Mouse (Mus musculus) forebrain, embryonic 11.5 days (tissue): Measurements from ENCODE around the gene Csk. TPM values are rescaled to one million over a fixed set of nuclear protein-coding genes. Genes with fewer than 3 reads are reported as not detected.

ENCODE experiments used
- ATAC-seq: fragments of 200-750 bp; cut with Nextera tagmentation; replicated peaks from 2 replicates; pipeline ENCODE4 v1.8.0; 2017; ENCODE audit warnings: moderate TSS enrichment; ENCODE audit not compliant: low FRiP score
- DNase-seq: peaks from one replicate; pipeline ENCODE4 v3.0.0-alpha.2; 2017; ENCODE audit warnings: low spot score
- H3K27ac ChIP-seq: fragments of 300-500 bp; sonication (generic); 2 replicates; pipeline ENCODE4 v1.5.1; 2014; ENCODE audit warnings: low read depth, low read length
- H3K27me3 ChIP-seq: fragments of 300-500 bp; sonication (generic); 2 replicates; pipeline ENCODE4 v1.6.1; 2014; ENCODE audit warnings: mild to moderate bottlenecking, low read length, mixed read lengths; ENCODE audit not compliant: control insufficient read depth, insufficient read depth
- H3K36me3 ChIP-seq: fragments of 300-500 bp; sonication (generic); 2 replicates; pipeline ENCODE4 v1.6.1; 2014; ENCODE audit warnings: mild to moderate bottlenecking, low read length, moderate library complexity, mixed read lengths; ENCODE audit not compliant: control insufficient read depth, insufficient read depth
- H3K4me1 ChIP-seq: fragments of 300-500 bp; sonication (generic); replicated peaks from 2 replicates; pipeline ENCODE4 v1.6.1; 2014; ENCODE audit warnings: low read length, mixed read lengths; ENCODE audit not compliant: control insufficient read depth, insufficient read depth
- H3K4me2 ChIP-seq: fragments of 300-500 bp; sonication (generic); 2 replicates; pipeline ENCODE4 v1.6.1; 2014; ENCODE audit warnings: low read depth, mild to moderate bottlenecking, low read length, moderate library complexity, mixed read lengths; ENCODE audit not compliant: severe bottlenecking
- H3K4me3 ChIP-seq: fragments of 300-500 bp; sonication (generic); 2 replicates; pipeline ENCODE4 v1.5.1; 2014; ENCODE audit warnings: low read depth, low read length
- H3K9ac ChIP-seq: fragments of 300-500 bp; sonication (generic); 2 replicates; pipeline ENCODE4 v1.6.1; 2014; ENCODE audit warnings: low read length
- H3K9me3 ChIP-seq: fragments of 300-500 bp; sonication (generic); 2 replicates; pipeline ENCODE4 v1.6.1; 2016; ENCODE audit warnings: low read length, mixed read lengths; ENCODE audit not compliant: control insufficient read depth
- WGBS: fragments of 180-500 bp; shearing (Covaris S2); extraction: QIAGEN DNeasy Blood & Tissue Kit; methylation state at CpG from one replicate; pipeline ENCODE4 v1.1.7; 2014; 5-methylcytosine and 5-hydroxymethylcytosine counted together
- polyA plus RNA-seq: library from polyadenylated mRNA; unstranded; fragments of >200 nt; fragmentation: Nextera tagmentation; extraction: Ambion mirVana; gene quantifications from 2 replicates; pipeline ENCODE4 v1.2.1, GENCODE M21; 2014

Csk gene
- polyA plus RNA-seq, 1 experiment from 2014 or later: 32.9 TPM

DNA sequence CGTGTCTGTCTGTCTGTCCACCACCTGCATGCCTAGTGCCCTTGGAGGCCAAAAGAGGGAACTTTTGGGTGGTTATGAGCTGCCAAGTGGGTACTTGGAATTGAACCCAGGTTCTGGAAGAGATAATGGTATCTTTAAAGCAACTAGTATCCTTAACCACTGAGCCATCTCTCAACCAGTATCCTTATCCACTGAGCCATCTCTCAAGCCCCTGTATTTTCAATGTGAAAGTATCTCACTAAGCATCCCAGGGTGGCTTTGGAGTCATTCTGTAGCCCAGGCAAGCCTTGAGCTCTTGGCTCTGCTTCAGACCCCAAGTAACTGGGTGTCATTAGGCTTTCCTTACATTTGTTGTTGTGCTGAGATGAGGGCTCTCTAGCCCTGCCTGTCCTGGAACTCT lies 1.5 kb upstream of the Csk start:
- no peak for DNase-seq
- Histone ChIP-seq H3K9me3 (no peaks in the 10 kb centered on the region), H3K4me3 (no peak overlapping the region), H3K27ac (no peak overlapping the region), H3K9ac (no peak overlapping the region), H3K27me3 (0 out of 2 replicates have a peak, but pooled peaks cover 3% of the 10 kb centered on the region), H3K4me1 (peaks cover 6% of the 10 kb centered on the region; the same call in 1 of the 2 replicates), H3K4me2 (no peak overlapping the region), H3K36me3 (no peaks in the 10 kb centered on the region)
- 92% methylated on average over 1 of the region's 1 CpGs for WGBS
- ATAC-seq: no peak

GRCm38 (mm10) chr9:57652855-57653254 lies 576 bp downstream of the Csk start:
- DNase-seq (no peak), ATAC-seq (peak; percentile 34; the same call in 1 of the 2 replicates)
- Histone ChIP-seq H3K4me1 (peaks cover 6% of the 10 kb centered on the region; the same call in 1 of the 2 replicates), H3K4me3 (no peak overlapping the region), H3K9ac (peak overlapping the region; percentile 39; the same call in 1 of the 2 replicates), H3K36me3 (no peaks in the 10 kb centered on the region), H3K4me2 (no peak overlapping the region), H3K27me3 (0 out of 2 replicates have a peak, but pooled peaks cover 3% of the 10 kb centered on the region), H3K27ac (no peak overlapping the region), H3K9me3 (no peaks in the 10 kb centered on the region)
- WGBS: 19% methylated on average over 3 of the region's 3 CpGs

- Histone ChIP-seq H3K4me2 (no peak overlapping the region), H3K27ac (no peak overlapping the region), H3K27me3 (0 out of 2 replicates have a peak, but pooled peaks cover 3% of the 10 kb centered on the region), H3K9me3 (no peaks in the 10 kb centered on the region), H3K36me3 (no peaks in the 10 kb centered on the region), H3K9ac (no peak overlapping the region), H3K4me3 (no peak overlapping the region), H3K4me1 (peaks cover 6% of the 10 kb centered on the region; the same call in 1 of the 2 replicates)
- DNase-seq (no peak), ATAC-seq (no peak)
- 63% methylated on average over 9 of the region's 9 CpGs for WGBS
These were observed 1.1 kb downstream of the Csk start for GRCm38 (mm10) chr9:57652351-57652750.

- no peak overlapping the region for H3K4me2 ChIP-seq
- H3K4me3 ChIP-seq: no peak overlapping the region
- no peak overlapping the region for H3K9ac ChIP-seq
- H3K9me3 ChIP-seq: no peaks in the 10 kb centered on the region
- peaks cover 6% of the 10 kb centered on the region; the same call in 1 of the 2 replicates for H3K4me1 ChIP-seq
- no peak for DNase-seq
- no peak for ATAC-seq
- H3K27ac ChIP-seq: no peak overlapping the region
- no peaks in the 10 kb centered on the region for H3K36me3 ChIP-seq
- 0 out of 2 replicates have a peak, but pooled peaks cover 3% of the 10 kb centered on the region for H3K27me3 ChIP-seq
- 43% methylated on average over 6 of the region's 6 CpGs for WGBS
These were observed 2.6 kb downstream of the Csk start for GRCm38 (mm10) chr9:57650786-57651311.

DNA sequence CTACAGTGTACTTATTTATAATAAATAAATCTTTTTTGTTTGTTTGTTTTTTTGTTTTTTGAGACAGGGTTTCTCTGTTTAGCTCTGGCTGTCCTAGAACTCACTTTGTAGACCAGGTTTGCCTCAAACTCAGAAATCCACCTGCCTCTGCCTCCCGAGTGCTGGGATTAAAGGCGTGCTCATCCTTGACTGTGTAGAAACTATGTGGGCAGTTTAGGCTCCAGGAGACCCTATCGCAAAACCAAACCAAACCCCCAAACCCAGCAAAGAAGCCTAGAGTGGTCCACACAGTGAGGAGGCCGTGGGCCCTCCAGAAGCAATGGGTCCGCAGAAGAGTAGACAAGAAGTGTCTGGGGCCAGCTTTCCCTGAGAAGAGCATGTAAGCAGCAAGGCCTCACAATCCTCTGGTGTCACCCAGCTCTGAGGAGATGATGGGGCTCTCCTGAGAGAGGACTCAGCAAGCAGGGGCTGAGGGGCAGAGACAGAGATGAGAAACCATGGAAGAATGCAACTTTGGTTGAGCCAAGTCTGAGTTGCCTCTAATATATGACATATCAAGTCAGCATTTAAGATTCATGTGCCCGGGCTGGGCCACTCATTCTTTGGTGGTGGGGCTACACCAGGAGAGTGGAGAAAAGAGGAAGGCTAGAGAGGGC lies 3.2 kb downstream of the Csk start:
- H3K4me2 ChIP-seq: no peak overlapping the region
- H3K4me3 ChIP-seq: no peak overlapping the region
- no peak overlapping the region for H3K27ac ChIP-seq
- peaks cover 4% of the 10 kb centered on the region; the same call in 1 of the 2 replicates for H3K4me1 ChIP-seq
- no peak for ATAC-seq
- WGBS: 95% methylated on average over 6 of the region's 6 CpGs
- no peak for DNase-seq
- 0 out of 2 replicates have a peak, but pooled peaks cover 3% of the 10 kb centered on the region for H3K27me3 ChIP-seq
- H3K9ac ChIP-seq: no peak overlapping the region
- no peaks in the 10 kb centered on the region for H3K9me3 ChIP-seq
- H3K36me3 ChIP-seq: no peaks in the 10 kb centered on the region

DNA sequence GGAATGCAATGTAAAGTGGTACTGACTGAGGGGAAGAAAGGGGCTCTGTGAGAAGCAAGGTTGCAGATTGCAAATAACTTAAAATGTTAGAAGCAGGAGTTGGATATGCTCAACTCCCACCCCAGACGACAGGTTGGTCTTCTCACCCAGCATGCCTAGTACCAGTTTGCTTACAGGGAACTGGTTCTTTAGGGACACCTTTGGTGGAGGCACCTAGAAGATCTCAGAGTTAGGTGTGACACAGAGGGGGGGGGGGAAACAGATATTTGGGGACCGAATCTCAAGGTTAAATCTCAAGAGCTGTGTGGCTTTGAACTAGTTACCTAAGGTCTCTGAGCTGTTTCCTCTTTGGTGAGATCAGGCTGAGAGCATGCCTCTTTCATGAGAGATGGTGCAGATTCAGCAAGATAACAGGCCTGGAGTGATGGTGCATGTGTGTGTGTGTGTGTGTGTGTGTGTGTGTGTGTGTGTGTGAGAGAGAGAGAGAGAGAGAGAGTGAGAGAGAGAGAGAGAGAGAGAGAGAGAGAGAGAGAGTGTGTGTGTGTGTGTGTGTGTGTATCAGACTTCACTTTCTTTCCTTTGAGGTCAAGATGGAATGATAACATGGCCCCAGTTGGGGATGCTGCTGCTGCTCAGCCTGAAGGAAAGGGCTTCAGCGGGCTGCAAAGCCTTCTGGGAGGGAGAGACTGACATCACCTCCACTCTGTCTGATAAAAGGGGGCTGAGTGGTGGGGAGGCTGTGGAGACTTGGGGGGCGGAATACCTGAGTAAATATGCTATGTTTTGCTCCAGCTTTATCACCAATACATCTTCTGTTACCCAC lies 5.9 kb downstream of the Csk start:
- no peaks in the 10 kb centered on the region for H3K9me3 ChIP-seq
- H3K27ac ChIP-seq: no peak overlapping the region
- no peaks in the 10 kb centered on the region for H3K27me3 ChIP-seq
- DNase-seq: no peak
- no peak overlapping the region; the same call in 1 of the 2 replicates for H3K9ac ChIP-seq
- no peak for ATAC-seq
- no peak overlapping the region for H3K4me2 ChIP-seq
- no peaks in the 10 kb centered on the region for H3K36me3 ChIP-seq
- H3K4me3 ChIP-seq: no peak overlapping the region
- 74% methylated on average over 4 of the region's 4 CpGs for WGBS
- H3K4me1 ChIP-seq: peaks cover 14% of the 10 kb centered on the region

DNA sequence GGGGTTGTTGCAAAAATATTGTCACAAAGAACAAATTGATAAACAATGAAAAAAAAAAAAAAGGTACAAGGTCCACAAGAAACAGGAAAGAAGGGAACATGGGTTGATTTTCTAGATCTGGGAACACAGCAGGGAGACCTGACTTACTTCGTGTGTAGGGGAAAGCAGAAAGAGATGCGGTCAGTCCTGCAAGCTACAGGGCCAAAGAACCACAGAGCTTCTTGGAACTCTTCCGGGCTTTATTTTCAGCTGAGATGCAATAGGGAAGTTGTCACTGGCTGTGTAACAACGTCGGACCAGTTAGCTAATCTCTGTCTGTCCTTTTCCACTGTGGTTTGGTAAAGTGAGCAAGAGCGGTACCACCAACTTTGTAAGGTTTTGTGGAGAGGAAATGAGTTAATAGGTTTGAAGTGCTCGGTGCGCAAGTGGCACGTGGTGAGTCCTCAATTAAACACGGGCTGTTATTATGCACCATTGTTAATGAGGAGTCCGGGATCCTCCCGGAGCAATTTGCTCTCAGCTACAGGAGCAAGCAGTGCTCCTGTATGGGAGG lies 6.8 kb downstream of the Csk start:
- no peak overlapping the region; the same call in 1 of the 2 replicates for H3K9ac ChIP-seq
- H3K4me1 ChIP-seq: peaks cover 14% of the 10 kb centered on the region
- no peaks in the 10 kb centered on the region for H3K27me3 ChIP-seq
- ATAC-seq (no peak), DNase-seq (no peak)
- H3K27ac ChIP-seq: no peak overlapping the region
- no peaks in the 10 kb centered on the region for H3K36me3 ChIP-seq
- H3K9me3 ChIP-seq: no peaks in the 10 kb centered on the region
- H3K4me2 ChIP-seq: no peak overlapping the region
- no peak overlapping the region for H3K4me3 ChIP-seq
- 66% methylated on average over 12 of the region's 12 CpGs for WGBS
